Mouse (Mus musculus) kidney, postnatal 36 days (tissue): Measurements from ENCODE around the gene Gmpr2.

Source experiments
- DNase-seq, 2 experiments: peaks; one replicate each; pipeline ENCODE4 v3.0.0; 2021 to 2022; ENCODE audit warnings: mixed read lengths in 2 of 2

Gene Gmpr2

DNA sequence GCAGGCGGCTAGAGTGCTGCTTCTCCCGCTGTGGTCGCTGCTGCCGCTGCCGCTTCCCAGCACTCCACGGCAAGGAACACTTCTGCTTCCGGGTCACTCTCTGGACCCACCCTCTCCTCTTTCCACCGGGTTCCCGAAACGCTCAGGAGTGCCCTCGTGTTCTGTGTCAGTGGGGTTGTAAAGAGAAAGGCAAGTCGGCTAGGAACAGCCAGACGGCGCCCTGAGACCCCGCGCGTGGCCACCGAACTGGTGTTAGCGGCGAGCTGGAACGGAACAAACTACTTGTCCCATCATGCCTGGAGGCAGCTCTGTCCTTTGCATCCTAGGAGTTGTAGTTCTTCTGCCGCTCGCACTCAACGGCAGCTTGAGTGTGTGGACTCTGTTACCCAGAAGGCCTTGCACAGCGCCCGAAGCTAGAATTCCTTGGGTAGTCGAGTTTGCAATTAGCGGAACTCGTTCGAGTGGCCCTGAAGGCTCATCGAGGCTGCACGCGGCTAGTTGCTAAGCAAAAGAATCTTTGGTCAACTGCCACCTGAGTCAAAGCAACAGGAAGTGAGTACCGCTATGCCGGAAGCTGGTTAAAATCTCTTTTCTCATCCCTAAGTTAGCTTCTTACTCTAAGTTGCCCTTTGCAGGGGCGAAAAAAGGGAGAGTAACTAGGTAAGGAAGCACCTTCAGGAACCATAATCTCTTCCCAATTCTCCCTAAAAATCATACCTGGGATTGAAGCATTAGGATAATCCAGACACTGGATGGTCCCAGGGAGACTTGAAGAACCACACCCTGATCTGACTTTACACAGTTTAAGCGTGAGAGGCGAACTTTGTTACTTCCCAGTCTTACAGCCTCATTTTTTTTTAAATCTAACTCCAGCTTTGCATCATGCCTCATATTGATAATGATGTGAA lies at the start of gene Gmpr2, which contains the start of gene Nedd8:
Gmpr2 (plus strand) TSS at position 109 of the 908 bp plus-strand sequence.
Nedd8 (minus strand) TSS at position 292 of the 908 bp plus-strand sequence.
- peak; percentile 89 to 96 for DNase-seq

DNA sequence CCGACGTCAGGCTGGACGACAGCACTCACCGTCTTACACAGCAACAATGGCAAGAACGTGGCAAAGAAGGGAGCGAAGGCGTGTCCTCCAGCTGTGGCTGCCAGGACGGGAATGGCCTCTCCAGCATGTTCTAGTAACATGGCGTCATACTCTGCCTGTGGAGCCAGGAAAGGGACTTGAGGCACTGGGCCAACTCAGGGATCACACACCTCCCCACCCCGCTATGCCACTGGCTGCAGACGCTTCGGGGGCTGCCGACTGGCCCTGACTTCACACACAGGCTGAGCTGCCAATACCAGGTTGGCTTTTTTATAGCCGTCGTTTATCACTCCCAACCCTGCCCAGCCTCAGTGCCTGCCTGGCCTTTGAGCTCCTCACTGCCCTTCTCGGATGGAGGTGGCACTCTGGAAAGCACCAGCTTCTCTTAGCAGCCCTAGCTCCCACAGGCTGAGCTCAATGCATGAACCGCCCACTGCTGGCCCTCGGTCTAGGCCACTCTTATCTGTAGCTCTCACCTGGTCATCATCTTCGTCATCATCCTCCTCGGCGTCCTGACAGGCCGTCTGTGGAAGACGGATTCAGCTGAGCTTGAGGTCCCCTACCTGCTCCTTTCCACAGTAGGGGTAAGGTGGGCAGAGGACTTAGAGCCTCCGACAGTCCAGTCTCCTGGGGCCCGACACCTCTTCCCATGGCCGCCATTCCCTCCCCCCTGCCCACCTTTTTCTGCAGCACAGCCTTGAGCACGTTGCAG lies 43.5 kb upstream of the Gmpr2 start:
- DNase-seq: no peak

DNA sequence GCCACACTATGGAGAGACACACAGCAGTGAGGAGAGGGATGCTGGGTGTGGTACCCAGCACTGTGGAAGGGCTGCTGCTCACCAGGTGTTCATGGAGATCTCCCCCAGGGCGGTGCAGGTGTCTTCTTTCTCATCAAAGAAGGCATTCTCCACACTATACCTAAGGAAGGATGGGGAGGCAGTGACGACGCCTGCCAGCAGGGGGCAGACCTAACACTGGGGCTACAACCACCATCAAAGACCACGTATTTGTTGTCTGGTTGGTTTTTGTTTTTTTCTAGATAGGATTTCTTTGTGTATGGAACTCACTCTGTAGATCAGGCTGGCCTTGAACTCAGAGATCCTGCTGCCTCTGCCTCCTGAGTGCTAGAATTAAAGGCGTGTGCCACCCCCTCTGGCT lies 42.4 kb upstream of the Gmpr2 start:
- DNase-seq: peak; percentile 49 to 86

DNA sequence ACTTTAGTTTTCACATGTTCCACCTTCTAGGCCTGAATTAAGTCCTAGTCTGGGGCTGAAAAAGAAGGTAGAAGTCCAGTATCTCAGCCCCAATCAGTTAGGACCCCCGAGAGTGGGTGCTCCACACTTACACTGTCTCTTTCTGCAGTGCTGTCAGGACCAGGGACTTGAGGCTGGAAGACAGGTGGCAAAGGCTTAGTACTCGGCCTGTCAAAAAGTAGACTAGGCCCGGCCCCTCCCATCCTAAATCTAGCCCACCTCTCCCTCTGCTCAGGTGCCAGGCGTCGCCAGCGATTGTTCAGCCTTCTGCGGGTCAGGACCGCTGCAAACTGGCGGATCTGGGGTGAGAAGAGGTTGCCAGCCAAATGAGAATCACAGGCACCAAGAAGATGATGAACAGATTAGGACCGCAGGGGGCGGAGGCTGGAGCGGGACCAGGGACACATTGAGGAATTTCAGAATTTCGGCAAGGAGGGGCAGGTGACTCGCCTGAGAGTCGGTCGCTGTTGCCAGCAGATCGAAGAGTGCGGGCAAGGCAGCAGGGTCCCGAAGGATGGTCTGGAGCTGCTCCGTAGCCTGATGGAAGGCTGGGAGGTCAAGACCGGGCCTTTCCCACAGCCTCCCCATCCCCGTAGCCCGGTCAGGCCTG lies 36.7 kb upstream of the Gmpr2 start:
- DNase-seq: peak; percentile 14 to 54

DNA sequence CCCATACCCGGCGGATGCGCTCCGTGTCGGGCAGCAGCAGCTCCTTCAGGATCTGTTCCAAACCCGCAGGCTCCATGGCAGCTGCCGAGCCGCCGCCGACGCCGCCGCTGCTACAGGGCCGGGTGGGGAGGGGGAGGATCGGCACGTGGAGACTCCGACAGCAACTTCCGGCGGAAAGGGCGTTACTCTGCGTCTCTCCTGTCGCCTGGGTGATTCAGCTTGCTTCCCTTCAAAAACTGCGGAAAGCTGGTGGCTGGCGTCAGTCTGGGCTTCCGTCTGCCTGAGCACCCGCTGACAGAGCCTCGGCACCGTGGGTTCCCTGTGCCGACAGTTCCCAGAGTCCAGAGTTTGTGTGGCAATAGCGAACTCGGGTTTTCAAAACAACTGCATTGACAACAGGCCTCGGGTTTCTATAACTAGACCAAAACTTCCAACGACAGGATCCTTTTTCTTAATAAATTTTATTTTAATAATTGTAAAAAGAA lies 36.2 kb upstream of the Gmpr2 start, which contains the start of gene Ipo4:
Ipo4 (minus strand) TSS at position 435 of the 485 bp plus-strand sequence.
- peak; percentile 94 to 95 for DNase-seq

DNA sequence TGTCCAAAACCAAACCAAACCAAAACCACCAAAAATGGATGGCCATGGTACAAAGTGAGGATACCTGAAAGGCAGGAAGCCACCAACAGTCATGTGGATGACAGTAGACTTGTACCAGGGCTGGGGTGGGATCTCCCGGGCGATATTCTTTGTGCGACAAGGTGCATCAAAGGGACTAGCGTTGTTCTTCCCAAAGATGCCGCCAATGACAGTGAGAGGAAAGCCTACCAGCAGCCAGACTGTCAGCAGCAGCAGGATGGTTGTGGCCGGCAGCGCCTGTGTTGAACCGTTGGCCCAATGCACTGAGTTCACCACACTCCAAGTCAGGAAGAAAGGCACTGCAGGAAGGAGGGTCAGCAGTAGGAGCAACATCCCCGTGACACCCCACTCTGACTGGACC lies 33.9 kb upstream of the Gmpr2 start, which contains the start of gene Gm49378:
Gm49378 (minus strand) TSS at position 101 of the 400 bp plus-strand sequence.
- DNase-seq: no peak

DNA sequence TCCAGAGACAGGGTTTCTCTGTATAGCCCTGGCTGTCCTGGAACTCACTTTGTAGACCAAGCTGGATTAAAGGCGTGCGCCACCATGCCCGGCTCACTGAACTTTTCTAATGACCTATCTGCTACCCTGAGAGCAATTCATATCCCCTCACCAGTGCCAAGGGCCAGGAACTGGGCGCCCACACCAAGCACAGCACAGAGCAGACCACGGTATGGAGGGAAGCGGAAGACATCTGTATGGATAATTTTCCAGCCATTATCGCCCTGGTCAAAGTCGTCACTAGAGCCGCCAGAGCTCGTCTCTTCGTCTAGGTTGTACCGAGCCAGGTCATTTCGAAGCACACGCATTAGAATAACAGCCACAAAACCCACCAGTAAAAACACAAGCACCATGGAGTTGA lies 30.9 kb upstream of the Gmpr2 start:
- no peak for DNase-seq

DNA sequence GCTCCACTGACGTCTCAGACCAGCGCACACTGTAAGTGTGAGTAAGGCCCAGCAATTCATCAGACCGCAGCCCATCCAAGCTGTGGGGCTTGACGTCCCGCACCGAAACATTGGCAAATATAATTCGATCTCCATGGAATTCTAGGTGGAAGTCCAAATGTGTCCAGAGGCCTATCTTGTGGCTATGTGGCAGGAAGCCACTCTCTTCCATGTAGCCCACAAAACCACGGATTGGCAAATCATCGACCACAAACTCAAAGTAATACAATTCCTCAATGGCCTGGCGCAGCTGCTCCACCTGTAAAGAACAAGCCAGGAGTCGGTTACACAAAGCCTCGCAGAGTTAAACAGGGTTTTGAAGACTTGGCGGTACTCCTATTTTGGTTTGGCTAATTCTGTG lies 30.4 kb upstream of the Gmpr2 start:
- DNase-seq: no peak

DNA sequence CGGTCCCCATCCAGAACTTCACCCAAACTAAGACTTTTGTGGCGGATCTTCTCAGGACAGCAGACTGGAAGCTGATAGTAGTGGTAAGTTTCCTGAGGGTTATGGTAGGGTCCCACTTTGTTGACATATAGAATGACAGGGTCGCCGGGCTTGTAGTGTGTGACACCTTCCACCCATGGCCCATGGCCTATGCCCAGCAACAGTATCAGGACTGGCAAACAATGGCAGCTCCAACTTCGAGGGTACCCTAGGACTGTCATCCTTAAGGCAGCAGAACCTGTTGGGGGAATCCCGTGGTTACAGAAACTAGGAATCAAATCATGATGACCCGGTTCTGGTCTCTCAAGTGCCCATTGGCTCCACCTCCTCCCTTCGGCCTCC lies 29.1 kb upstream of the Gmpr2 start:
- DNase-seq: no peak

DNA sequence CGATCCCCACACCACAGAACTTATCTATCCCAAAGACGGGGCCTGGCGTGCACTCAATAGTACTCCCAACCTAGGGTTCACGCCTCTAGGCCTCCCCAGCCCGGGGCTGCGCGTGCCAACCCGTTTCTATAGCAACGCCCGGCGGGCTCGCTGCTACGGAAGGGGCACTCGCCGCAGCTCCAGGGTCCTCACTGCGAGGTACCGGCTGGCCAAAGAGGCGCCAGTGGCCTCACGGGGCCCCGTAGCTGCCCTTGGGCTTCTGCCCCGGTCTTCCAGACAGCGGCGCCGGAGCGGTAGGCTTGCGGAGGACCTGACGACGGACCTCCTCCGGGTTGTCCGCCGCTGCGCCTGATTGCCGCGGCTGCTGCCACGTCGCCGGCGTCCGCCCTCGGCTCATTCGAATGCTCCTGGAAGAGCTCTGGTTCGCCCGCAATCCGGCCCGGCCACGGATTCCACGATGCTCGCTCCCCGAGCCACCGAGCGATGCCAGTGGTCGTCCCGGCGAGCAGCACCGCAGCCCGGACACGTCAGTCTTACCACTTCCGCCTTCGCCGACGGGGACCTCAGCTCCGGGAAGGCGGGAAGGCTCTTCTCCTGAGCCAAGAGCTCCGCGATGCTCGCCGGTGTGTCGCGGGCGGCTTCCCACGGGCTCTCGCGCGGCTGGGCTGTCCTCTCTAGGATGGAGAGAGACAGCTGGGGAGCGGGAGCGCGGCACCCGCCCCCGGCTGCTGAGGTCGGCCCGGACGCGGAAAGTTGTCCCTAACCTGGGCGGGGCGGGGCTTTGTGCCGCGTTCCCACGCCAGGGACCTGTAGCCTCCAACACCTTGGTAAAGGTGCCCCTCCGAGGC lies 28.5 kb upstream of the Gmpr2 start, which contains the start of gene Tm9sf1:
Tm9sf1 (minus strand) TSS at position 747 of the 848 bp plus-strand sequence.
- peak; percentile 84 to 90 for DNase-seq

DNA sequence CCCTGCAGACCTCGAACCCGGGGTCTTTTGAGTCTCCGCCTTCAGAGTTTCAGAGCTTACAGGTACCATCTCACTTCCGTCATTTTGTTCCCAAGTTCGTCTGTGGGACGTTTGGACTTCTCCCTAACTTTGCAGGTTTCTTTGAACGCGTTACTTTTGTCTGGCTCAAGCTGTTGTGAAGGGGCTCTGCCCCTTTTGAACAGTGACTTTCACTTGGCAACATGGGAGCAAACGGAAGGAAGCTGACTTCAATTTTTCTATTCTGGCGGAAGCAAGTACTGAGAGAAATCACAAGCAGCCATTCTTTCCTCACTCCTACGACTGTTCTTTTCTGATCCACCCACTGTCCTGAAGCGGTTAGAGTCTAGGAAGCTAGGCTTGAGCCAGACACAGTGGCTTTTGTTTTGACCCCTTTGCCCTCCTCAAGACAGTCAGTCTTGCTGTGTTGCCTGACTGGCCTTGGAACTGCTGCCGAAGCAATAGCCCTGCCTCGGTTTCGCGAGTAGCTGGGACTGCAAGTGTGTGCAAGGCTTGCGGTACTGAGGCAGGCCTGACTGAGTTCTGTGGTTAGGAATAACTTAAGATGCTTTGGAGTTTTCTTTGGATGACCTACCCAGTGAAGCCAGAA lies 27.4 kb upstream of the Gmpr2 start:
- DNase-seq: peak; percentile 21 to 39

DNA sequence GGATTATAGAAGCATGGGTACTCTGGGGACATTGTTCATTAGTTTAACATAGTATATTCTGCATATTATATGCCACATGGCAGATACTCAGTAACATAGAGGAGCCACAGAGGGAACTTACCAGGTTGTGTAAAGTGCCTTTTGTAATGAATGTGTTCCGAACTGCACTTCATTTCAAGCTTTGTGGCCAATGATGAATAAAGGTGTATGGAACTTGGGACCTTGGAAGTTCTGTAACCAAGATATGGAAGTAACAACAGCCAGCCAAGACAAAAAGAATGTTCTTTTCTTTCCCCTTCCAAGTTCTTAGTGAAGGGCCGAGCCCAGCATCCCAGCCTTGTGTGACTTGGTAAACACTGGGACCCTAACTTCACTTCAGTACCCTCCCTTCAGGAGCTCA lies 21.9 kb upstream of the Gmpr2 start, which contains the start of gene Tssk4:
Tssk4 (plus strand) TSS at position 301 of the 400 bp plus-strand sequence.
- DNase-seq: no peak

DNA sequence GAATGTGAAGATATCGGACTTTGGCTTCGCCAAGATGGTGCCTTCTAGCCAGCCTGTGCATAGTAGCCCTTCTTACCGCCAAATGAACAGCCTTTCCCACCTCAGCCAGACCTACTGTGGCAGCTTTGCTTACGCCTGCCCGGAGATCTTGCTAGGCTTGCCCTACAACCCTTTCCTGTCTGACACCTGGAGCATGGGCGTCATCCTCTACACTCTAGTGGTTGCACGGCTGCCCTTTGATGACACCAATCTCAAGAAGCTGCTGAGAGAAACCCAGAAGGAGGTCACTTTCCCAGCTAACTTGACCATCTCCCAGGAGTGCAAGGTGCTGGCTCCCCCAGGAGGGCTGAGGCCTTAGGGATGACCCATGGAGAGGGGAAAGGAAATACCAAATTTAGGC lies 20.2 kb upstream of the Gmpr2 start:
- no peak for DNase-seq

DNA sequence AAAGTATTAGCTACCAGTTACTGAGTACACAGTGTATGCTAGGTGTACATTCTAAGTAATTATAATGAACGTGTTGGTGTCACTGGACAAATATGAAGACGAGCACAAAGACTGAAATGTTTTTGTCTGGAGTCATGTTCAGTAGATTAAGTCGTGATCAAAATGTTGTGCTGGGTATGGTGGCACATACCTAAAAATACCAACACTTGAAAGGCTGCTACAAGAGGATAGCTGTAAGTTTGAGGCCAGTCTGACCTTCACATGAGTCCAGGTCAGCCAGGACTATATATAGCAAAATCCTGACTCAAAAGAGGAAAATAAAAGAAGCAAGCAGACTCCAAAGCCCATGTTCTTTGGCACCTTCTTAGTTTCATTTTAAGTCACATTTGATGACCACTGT lies 14.8 kb upstream of the Gmpr2 start:
- no peak for DNase-seq

DNA sequence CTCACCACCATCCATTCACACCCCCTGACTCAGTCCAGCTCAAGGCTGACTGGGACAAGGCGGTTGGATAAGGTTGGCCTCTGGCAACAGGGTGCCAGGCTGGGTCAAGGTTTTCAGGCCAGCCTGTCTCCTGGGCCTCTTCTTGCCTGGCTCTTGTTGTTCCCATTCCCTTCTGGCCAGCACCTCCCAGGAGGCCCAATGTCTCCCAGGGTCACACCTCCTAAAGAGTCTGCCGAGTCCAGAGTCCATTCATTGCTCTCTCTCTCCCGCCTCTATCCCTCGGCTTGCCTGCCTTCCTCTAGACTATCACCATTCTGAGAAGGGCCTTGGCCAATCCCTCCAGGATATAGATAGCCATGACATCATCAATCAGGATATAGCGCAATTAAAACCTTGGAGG lies 13.7 kb upstream of the Gmpr2 start:
- DNase-seq: peak; percentile 69 to 76

DNA sequence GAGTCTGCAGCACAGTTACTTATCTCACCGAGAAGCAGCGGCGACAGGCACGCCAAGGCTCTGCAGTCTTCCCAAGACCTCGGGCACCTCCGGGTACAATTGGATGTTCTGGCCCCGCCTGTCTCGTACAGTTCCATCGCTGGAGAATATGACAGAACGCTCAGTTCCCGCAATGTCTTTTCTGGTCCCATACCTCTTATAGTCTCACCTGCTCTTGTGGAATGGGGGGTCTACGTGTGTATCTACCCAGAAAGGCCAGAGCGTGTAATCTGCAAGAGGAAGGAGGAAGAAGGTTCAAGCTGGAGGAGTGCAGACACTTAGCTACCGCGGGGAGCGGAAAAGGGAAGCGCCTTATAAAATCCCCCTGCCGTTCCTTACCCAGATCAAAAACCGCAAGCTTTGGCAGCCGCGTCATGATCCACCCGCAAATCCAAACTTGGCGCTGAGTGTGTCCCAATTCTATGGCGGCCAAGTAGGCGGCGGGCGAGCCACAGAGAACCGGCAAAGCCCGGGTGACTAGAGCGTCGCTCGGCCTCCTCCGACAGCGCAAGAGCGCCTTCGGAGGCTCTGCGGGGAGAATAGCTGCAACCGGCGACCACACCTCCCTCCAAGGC lies 11.7 kb upstream of the Gmpr2 start, which contains the start of gene Mdp1:
Mdp1 (minus strand) TSS at position 549 of the 614 bp plus-strand sequence.
- DNase-seq: peak; percentile 78 to 88

DNA sequence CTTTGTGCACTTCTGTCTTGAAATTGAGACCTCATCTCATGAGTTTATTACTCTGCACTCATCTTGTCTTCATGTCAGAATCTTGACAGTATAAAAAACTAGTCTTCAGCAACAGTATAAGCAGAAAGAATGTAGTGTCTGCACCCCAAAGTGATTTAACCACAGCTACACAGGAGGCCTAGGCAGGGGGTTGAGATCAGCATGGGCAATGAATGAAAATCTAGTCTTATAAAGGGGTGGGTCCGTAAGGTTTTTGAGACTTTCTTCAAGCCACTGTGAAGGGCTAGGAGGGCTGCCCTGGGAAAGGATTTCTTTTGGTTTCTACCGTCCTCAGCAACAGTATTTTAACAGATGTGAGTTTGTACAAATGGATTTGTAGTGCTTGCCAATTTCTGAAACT lies 11.1 kb upstream of the Gmpr2 start:
- no peak for DNase-seq

DNA sequence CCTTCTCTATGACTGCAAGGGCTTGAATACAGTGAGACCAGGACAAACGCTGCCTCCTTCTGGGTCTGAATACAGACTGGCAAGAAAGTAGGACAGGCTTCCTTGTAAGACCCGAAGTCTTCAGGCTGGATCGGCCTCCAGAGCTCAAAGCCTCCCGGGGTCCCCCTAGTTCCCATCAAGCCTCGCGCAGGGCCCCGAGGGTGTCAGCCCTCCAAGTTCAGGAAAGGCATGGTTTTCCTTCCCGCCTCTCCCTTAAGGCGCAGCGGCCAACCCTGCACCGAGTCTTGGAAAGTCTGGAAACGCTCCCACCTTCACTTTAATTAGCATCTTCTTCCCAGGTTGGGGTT lies 282 bp upstream of the Gmpr2 start:
- no peak for DNase-seq

DNA sequence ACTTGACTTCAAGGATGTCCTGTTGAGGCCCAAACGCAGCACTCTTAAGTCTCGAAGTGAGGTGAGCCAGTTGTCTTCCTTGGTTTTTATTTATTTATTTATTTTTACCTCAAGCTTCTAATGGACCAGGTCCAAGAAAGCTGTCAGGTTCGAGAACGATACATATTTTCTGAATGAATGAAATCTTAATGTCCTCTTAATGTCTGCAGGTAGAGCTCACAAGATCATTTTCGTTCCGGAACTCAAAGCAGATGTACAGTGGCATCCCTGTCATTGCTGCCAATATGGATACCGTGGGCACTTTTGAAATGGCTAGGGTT lies 960 bp downstream of the Gmpr2 start:
- DNase-seq: no peak

DNA sequence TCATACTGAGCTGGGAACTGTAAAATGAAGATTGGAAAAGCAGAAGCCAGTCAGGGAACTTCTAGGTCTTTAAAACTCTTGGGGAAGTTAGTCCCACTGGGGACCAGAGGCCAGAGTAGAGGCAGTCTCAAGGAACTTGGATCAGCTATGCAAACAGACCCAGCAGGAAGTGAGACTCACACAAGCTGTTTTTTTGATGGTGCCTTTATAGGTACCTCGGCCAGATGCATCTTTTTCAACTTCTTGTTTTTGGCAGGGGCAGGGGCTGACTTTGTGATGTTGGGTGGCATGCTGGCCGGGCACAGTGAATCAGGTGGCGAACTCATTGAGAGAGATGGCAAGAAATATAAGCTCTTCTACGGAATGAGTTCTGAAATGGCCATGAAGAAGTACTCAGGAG lies 5.9 kb downstream of the Gmpr2 start:
- no peak for DNase-seq
